Mouse (Mus musculus) cerebellum, adult 18-20 months (tissue): ENCODE data around the gene Spata13.

Source experiments
- DNase-seq, 2 experiments: peaks; one replicate each; pipeline ENCODE4 v3.0.0; 2021

The Spata13 gene

GRCm38 (mm10) chr14:60752892-60753800 is 119.3 kb downstream of the Spata13 start:
- no peak for DNase-seq

GRCm38 (mm10) chr14:60753801-60754126 is 120.0 kb downstream of the Spata13 start:
- DNase-seq, result no peak

- DNase-seq, result no peak
These were observed 120.9 kb downstream of the Spata13 start for GRCm38 (mm10) chr14:60754656-60755055.

- DNase-seq, result peak; percentile 69 to 77
These were observed 122.5 kb downstream of the Spata13 start for GRCm38 (mm10) chr14:60756271-60756670.

- no peak for DNase-seq
These were observed 123.5 kb downstream of the Spata13 start for GRCm38 (mm10) chr14:60757265-60757664.

- DNase-seq, result no peak
These were observed 123.9 kb downstream of the Spata13 start for GRCm38 (mm10) chr14:60757722-60758121.

- DNase-seq, result no peak
These were observed 125.3 kb downstream of the Spata13 start for GRCm38 (mm10) chr14:60759097-60759496.

- no peak for DNase-seq
These were observed 128.0 kb downstream of the Spata13 start for GRCm38 (mm10) chr14:60761801-60762200.

GRCm38 (mm10) chr14:60762754-60763153 is 129.0 kb downstream of the Spata13 start:
- no peak for DNase-seq

- no peak for DNase-seq
These were observed 129.9 kb downstream of the Spata13 start for GRCm38 (mm10) chr14:60763746-60764145.

- DNase-seq, result no peak
These were observed 130.7 kb downstream of the Spata13 start for GRCm38 (mm10) chr14:60764526-60764925.

GRCm38 (mm10) chr14:60765025-60765424 is 131.2 kb downstream of the Spata13 start:
- DNase-seq, result no peak

GRCm38 (mm10) chr14:60767884-60768283 is 134.1 kb downstream of the Spata13 start, which contains the start of gene C1qtnf9:
Gene C1qtnf9, plus strand, starts transcription at chr14:60768134.
- DNase-seq, result no peak

GRCm38 (mm10) chr14:60769340-60769739 is 135.5 kb downstream of the Spata13 start:
- DNase-seq, result no peak

- DNase-seq, result no peak
These were observed 136.8 kb downstream of the Spata13 start for GRCm38 (mm10) chr14:60770594-60770993.

GRCm38 (mm10) chr14:60771057-60771456 is 137.3 kb downstream of the Spata13 start:
- DNase-seq, result peak; percentile 80 to 86

- no peak for DNase-seq
These were observed 139.7 kb downstream of the Spata13 start for GRCm38 (mm10) chr14:60773476-60773875.

- no peak for DNase-seq
These were observed 142.7 kb downstream of the Spata13 start for GRCm38 (mm10) chr14:60776521-60776920.

GRCm38 (mm10) chr14:60777485-60777919 is 143.7 kb downstream of the Spata13 start:
- DNase-seq, result no peak

GRCm38 (mm10) chr14:60779198-60779597 is 145.4 kb downstream of the Spata13 start:
- no peak for DNase-seq

- DNase-seq, result no peak
These were observed 148.4 kb downstream of the Spata13 start for GRCm38 (mm10) chr14:60782121-60782656.

- DNase-seq, result no peak
These were observed 149.4 kb downstream of the Spata13 start for GRCm38 (mm10) chr14:60783196-60783595.

- peak; percentile 88 to 91 for DNase-seq
These were observed 150.9 kb downstream of the Spata13 start, which contains the start of gene Mipep for GRCm38 (mm10) chr14:60784427-60785315. Gene Mipep, plus strand, starts transcription at chr14:60784573.
